Mouse (Mus musculus) intestine, postnatal 0 days (tissue): ENCODE measurements around the gene Mia. TPM values are rescaled to one million over a fixed set of nuclear protein-coding genes. Genes with fewer than 3 reads are reported as not detected.
A peak's percentile ranks its signal among the peaks of the same experiment; 100 is the strongest.

Source experiments
- ATAC-seq: fragments of 200-750 bp; cut with Nextera tagmentation; 2 replicates; pipeline ENCODE4 v1.8.0; 2017; ENCODE audit warnings: mild to moderate bottlenecking, moderate TSS enrichment, moderate library complexity
- H3K27ac ChIP-seq: fragments of 300-500 bp; sonication (generic); 2 replicates; pipeline ENCODE4 v1.5.1; 2014; ENCODE audit warnings: mild to moderate bottlenecking, low read depth, low read length, moderate library complexity
- H3K27me3 ChIP-seq: fragments of 300-500 bp; sonication (generic); replicated peaks from 2 replicates; pipeline ENCODE4 v1.6.1; 2014; ENCODE audit warnings: low read length, mixed read lengths; ENCODE audit not compliant: control insufficient read depth, insufficient read depth
- H3K36me3 ChIP-seq: fragments of 300-500 bp; sonication (generic); 2 replicates; pipeline ENCODE4 v1.6.1; 2014; ENCODE audit warnings: mild to moderate bottlenecking, moderate library complexity; ENCODE audit not compliant: control insufficient read depth, insufficient read depth
- H3K4me1 ChIP-seq: fragments of 300-500 bp; sonication (generic); replicated peaks from 2 replicates; pipeline ENCODE4 v1.6.1; 2014; ENCODE audit warnings: antibody characterized with exemption, low read length, mixed read lengths; ENCODE audit not compliant: control insufficient read depth, insufficient read depth
- H3K4me2 ChIP-seq: fragments of 300-500 bp; sonication (generic); replicated peaks from 2 replicates; pipeline ENCODE4 v1.6.1; 2014; ENCODE audit warnings: low read depth, mild to moderate bottlenecking, moderate library complexity
- H3K4me3 ChIP-seq: fragments of 300-500 bp; sonication (generic); 2 replicates; pipeline ENCODE4 v1.5.1; 2014; ENCODE audit warnings: low read depth, low read length
- H3K9ac ChIP-seq: fragments of 300-500 bp; sonication (generic); 2 replicates; pipeline ENCODE4 v1.6.1; 2014; ENCODE audit warnings: mild to moderate bottlenecking, low read depth, low read length
- H3K9me3 ChIP-seq: fragments of 300-500 bp; sonication (generic); 2 replicates; pipeline ENCODE4 v1.6.1; 2016; ENCODE audit warnings: mixed run types; ENCODE audit not compliant: control insufficient read depth
- CTCF ChIP-seq: sonication (generic); IDR thresholded peaks from 2 replicates; pipeline ENCODE4 v1.5.1; 2016; ENCODE audit warnings: low read depth, mild to moderate bottlenecking, control low read depth, antibody characterized with exemption, moderate library complexity
- WGBS: fragments of 180-500 bp; shearing (Covaris S2); extraction: QIAGEN DNeasy Blood & Tissue Kit; methylation state at CpG from one replicate; pipeline ENCODE4 v1.1.7; 2014; 5-methylcytosine and 5-hydroxymethylcytosine counted together
- polyA plus RNA-seq: library from polyadenylated mRNA; unstranded; fragments of >200 nt; fragmentation: Nextera tagmentation; extraction: Ambion mirVana; gene quantifications from 2 replicates; pipeline ENCODE4 v1.2.1, GENCODE M21; 2015

The Mia gene
- not detected in 2 replicates for polyA plus RNA-seq

DNA sequence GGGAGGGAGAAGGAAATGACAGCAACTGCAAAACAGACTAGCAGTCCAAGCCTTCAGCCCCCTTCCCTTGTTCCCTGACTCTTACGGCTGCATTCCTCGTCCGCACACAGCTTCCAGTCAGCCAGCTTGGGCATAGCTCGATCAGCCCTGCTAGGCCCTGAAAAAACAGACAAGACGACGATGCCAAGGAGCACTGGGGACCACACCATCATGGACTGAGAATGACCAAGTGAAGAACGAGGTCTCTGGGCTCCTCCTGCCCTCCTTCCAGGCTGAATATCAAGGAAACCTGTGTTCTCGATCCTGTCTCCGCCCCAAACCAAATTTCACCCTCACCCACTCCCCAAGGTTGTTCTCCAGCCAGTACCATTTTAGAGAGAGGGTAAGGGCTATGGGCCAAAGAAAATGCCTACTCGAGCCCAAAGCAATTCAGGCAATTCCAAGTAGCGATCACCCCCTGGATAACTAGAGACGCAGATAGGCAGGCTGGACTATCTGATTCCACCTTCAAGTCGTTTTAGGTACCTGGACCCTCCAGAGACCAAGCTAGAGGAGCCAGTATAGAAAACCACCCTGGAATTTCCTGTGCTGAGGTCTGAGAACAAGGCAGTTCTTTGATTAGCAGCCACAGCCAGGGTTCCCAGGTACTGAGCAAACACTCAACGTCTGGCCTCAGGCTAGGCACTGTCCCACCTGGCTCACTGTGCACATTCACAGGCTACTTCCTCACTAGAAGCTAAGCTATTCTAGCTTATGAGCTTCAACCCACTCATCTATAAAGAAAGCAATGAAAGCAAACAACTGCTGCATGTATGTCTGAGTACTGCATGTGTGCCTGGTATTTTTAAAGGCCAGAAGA, at the start of gene Mia, which contains the start of gene Gm21983:
Mia (minus strand) TSS at position 321 of the 859 bp plus-strand sequence.
Gm21983 (minus strand) TSS at position 250 of the 859 bp plus-strand sequence.
- Histone ChIP-seq H3K4me1 (no peaks in the 10 kb centered on the region), H3K4me3 (no peak within 1 kb of the TSS), H3K36me3 (peaks cover 11% of the 10 kb centered on the region), H3K27me3 (no peaks in the 10 kb centered on the region), H3K4me2 (no peak within 1 kb of the TSS), H3K9ac (no peak within 1 kb of the TSS), H3K27ac (no peak within 1 kb of the TSS), H3K9me3 (no peaks in the 10 kb centered on the region)
- 69% methylated on average over 14 of the region's 14 CpGs for WGBS
- ATAC-seq, result no peak
- no peak for TF ChIP-seq CTCF

DNA sequence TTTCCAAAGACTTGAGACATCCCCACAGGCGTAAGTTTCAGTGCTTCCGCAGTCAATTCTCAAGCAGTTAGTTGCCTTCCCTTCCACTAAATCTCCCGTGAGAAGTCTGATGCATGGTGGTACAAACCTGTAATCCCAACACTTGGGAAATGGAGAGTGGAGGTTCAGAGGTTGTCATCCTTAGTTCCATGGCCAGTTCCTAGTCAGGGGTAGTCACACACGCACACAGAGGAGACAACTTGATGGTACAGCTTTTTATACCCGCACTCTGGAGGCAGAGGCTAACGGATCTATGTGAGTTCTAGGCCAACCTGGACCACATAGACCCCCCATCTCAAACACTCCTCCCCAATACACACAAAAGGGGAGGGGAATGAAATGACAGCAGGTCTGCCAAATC, 47.9 kb upstream of the Mia start:
- H3K9ac ChIP-seq, result peak overlapping the region; percentile 82
- no peak for TF ChIP-seq CTCF
- H3K9me3 ChIP-seq, result no peaks in the 10 kb centered on the region
- 12% methylated on average over 6 of the region's 6 CpGs for WGBS
- peak overlapping the region; percentile 90 for H3K4me3 ChIP-seq
- ATAC-seq, result no peak
- H3K27me3 ChIP-seq, result no peaks in the 10 kb centered on the region
- peak overlapping the region; percentile 82 for H3K4me2 ChIP-seq
- H3K36me3 ChIP-seq, result no peaks in the 10 kb centered on the region
- H3K27ac ChIP-seq, result peak overlapping the region; percentile 94
- 0 out of 2 replicates have a peak, but pooled peaks cover 8% of the 10 kb centered on the region for H3K4me1 ChIP-seq

DNA sequence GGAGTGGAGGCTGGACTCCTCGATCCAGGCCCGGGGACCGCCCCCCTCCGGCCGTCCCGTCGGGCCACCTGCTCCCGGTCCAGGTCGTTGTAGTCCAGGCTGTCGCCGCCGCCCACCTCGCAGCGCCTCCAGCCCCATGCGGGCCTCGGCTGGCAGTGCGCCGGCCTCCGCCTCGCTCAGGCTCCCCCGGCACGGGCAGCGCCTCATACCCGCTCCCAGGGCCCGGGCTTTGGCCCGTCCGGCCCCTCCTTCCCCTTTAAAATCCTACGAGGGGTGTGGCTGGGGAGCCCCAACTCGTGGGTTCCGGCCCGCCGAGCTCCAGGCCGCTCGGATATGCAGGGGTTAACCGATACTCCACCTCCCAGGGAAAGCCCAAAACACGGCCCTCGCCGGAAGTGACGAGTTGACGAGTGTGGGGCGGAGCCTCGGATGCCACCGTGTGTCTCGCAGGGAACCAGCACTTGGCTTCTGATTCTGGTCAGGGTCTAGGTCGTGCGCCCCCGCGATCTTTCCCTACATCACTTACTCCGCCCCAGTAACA, 47.4 kb upstream of the Mia start, which contains the start of gene Itpkc:
Itpkc (minus strand) TSS at position 381 of the 541 bp plus-strand sequence.
- no peaks in the 10 kb centered on the region for H3K27me3 ChIP-seq
- peak within 1 kb of the TSS; percentile 94 for H3K27ac ChIP-seq
- H3K9me3 ChIP-seq, result no peaks in the 10 kb centered on the region
- 0 out of 2 replicates have a peak, but pooled peaks cover 8% of the 10 kb centered on the region for H3K4me1 ChIP-seq
- H3K36me3 ChIP-seq, result no peaks in the 10 kb centered on the region
- whole genome bisulfite sequencing, result under 1% methylated on average over 49 of the region's 49 CpGs
- peak; percentile 15; the same call in 1 of the 2 replicates for TF ChIP-seq CTCF
- peak within 1 kb of the TSS; percentile 82 for H3K9ac ChIP-seq
- H3K4me2 ChIP-seq, result peak within 1 kb of the TSS; percentile 82
- peak; percentile 71 for ATAC-seq
- peak within 1 kb of the TSS; percentile 90 for H3K4me3 ChIP-seq

DNA sequence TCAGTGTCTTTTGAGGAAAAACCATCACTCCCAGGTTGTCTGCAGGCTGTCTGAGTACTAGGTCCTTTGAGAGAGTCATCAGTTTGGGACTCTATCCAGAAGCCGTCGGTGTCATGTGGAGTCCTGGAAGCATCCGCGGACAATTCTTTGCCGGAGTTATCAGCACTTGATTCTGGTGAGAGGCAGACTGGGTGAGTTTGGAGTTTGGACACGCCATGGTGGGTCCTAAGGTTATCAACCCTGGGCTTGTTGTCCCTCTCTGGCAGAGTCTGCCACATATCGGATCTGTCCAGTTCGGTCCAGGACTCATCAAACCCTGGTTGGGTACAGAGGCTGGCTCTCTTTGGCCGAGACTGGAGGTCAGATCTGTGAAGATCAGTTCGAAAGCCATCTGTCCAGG, 46.7 kb upstream of the Mia start:
- ATAC-seq, result no peak

DNA sequence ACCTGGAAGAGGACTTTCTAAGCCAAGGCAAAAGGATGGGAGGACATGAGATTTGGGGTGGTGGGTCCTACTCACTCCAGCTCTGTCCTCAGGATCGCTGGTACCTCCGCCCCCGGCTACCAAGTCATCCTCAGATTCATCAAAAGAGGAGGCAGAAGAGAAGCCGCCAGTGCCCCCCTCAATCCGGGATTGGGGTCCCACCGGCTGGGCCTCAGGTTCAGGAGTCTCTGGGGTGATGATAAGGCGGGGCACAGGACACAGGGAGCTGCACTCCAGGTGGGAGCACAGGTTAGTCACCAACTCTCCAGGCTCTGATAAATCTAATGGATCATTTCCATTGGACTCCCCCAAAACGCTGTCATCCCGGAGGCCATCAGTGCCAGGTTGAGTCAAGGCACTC, 46.3 kb upstream of the Mia start:
- no peak for TF ChIP-seq CTCF
- H3K36me3 ChIP-seq, result no peaks in the 10 kb centered on the region
- H3K4me3 ChIP-seq, result peak overlapping the region; percentile 90
- H3K9me3 ChIP-seq, result no peaks in the 10 kb centered on the region
- peak overlapping the region; percentile 94 for H3K27ac ChIP-seq
- H3K9ac ChIP-seq, result peak overlapping the region; percentile 82
- 18% methylated on average over 9 of the region's 9 CpGs for WGBS
- H3K4me1 ChIP-seq, result 0 out of 2 replicates have a peak, but pooled peaks cover 8% of the 10 kb centered on the region
- H3K4me2 ChIP-seq, result peak overlapping the region; percentile 82
- ATAC-seq, result no peak
- no peaks in the 10 kb centered on the region for H3K27me3 ChIP-seq

More for the DNA sequence above, 46.7 kb upstream of the Mia start:
- TF ChIP-seq CTCF, result no peak
- Histone ChIP-seq H3K4me2 (peak overlapping the region; percentile 82), H3K4me1 (0 out of 2 replicates have a peak, but pooled peaks cover 8% of the 10 kb centered on the region), H3K36me3 (no peaks in the 10 kb centered on the region), H3K27me3 (no peaks in the 10 kb centered on the region), H3K4me3 (peak overlapping the region; percentile 90), H3K9ac (peak overlapping the region; percentile 82), H3K9me3 (no peaks in the 10 kb centered on the region), H3K27ac (peak overlapping the region; percentile 94)
- WGBS, result 1% methylated on average over 10 of the region's 10 CpGs
